Mouse (Mus musculus) ovary, postnatal 14 days (tissue): ENCODE results near the gene Ubald1.

Experiments
- DNase-seq: peaks from one replicate; pipeline ENCODE4 v3.0.0; 2022; ENCODE audit warnings: low spot score

Gene Ubald1

GRCm38 (mm10) chr16:4870490-4870889, 9.6 kb downstream of the Ubald1 start:
- DNase-seq: no peak

GRCm38 (mm10) chr16:4866101-4866695, 13.9 kb downstream of the Ubald1 start:
- no peak for DNase-seq

GRCm38 (mm10) chr16:4863742-4864141, 16.4 kb downstream of the Ubald1 start:
- DNase-seq: no peak

- peak; percentile 68 for DNase-seq
These were observed 17.1 kb downstream of the Ubald1 start for GRCm38 (mm10) chr16:4862863-4863483.

- DNase-seq: no peak
These were observed 18.7 kb downstream of the Ubald1 start for GRCm38 (mm10) chr16:4861392-4861791.

DNA sequence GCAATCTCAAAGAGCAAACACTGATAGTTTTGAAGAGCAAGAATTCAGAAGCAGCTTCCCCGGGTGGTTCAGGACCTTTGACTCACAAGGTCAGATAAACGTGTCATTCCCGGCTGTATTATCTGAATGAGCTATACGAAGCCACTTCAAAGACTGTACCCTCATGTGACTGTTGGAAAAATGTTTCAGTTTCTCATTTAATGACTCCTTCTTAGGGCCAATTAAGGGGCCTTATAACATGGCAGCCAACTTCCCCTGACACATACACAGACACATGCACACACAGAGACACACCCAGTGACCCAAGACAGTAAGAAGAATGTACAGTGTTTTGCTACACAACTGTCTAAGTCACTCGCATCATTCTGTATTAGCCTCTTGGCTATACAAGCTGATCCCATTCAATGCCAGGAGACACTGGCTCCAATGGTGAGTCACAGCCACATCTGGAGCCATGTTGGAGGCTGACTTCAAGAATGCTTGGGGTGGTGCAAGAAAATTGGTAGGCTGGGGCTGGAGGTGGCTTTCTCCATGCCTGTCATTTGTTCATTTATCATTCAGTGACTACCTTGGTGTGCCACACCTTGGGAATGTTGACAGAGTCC, 25.0 kb downstream of the Ubald1 start:
- DNase-seq: no peak

- DNase-seq: no peak
These were observed 29.0 kb downstream of the Ubald1 start for GRCm38 (mm10) chr16:4850938-4851628.

GRCm38 (mm10) chr16:4850361-4850760, 29.8 kb downstream of the Ubald1 start:
- DNase-seq: no peak

GRCm38 (mm10) chr16:4848090-4848489, 32.0 kb downstream of the Ubald1 start:
- no peak for DNase-seq

GRCm38 (mm10) chr16:4847041-4847440, 33.1 kb downstream of the Ubald1 start:
- no peak for DNase-seq

DNA sequence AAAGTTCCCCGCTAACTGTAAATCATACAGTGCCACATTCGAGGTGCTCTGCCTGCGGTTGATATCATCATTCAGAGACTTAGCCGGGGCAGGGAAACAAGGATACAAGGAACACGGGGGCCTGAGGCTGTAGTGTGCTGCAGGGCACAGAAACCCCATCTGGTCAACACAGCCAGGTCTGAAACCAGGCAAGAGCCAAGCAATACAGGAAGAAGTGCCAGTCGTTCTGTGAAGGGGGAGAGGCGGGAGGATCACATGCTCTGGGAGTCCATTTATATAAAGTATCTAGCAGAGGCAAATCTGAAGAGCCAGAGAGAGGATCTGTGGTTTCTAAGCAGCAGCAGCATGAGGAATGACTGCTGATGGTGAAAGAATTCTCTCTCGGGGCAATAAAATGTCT, 39.9 kb downstream of the Ubald1 start:
- DNase-seq: no peak

- DNase-seq: no peak
These were observed 40.6 kb downstream of the Ubald1 start for GRCm38 (mm10) chr16:4839552-4839951.

DNA sequence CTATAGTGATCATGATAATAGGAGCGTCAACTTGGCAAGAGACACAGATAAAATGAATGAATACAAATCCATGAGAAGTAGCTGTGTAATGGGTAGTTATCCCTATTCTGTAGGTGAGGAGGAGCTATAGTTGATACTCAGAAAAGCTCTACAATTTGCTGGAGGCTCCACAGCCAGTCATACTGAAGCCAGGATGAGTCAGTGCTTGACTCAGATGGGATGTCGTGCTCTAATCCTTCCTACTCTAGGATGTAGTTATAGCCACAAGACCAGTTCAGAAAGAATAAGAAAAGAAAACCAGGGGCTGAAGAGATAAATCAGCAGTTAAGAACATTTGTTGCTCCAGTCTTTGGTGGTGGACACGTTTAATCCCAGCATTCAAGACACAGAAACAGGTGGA, 42.5 kb downstream of the Ubald1 start:
- no peak for DNase-seq

DNA sequence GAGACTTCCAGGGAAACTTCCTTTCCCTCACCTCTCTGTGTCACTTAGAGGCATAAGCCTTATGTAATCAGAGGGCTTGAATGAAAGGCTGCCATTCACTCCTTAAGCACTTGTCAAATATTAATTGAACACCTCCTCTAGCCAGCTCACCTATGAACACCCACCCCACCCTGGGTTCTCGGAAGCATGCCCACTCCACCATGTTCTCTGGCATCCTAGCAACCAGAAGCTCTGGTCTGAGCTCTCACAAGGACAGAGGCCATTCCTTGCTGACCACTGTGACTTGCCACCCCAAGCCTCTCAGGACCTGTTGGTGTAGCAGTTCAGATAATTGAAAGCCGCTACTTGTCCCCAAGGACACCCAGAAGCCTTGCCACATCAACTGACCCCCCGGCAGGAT, 44.9 kb downstream of the Ubald1 start, which contains the start of gene 4930562C15Rik:
Gene 4930562C15Rik, plus strand, starts transcription at position 226 of the 400 bp plus-strand sequence.
- DNase-seq: no peak

DNA sequence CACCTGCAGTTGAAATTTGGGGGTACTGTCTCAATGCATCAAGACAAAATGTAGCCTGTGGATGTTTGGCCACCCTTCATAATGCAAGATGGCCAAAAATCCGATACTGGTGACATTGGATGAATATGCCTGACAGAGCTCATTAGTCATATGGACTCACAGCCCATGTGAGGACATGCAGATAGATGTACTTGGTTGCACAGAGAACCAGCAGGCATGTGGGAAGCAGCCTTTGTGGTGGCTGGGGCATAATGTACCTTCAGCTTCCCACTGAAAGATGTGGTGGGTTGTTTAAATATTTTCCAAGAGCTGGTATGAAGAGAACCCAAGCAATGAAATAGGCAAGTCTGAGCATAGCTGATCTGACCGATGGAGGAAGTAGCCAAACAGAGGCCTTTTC, 46.3 kb downstream of the Ubald1 start:
- DNase-seq: no peak

DNA sequence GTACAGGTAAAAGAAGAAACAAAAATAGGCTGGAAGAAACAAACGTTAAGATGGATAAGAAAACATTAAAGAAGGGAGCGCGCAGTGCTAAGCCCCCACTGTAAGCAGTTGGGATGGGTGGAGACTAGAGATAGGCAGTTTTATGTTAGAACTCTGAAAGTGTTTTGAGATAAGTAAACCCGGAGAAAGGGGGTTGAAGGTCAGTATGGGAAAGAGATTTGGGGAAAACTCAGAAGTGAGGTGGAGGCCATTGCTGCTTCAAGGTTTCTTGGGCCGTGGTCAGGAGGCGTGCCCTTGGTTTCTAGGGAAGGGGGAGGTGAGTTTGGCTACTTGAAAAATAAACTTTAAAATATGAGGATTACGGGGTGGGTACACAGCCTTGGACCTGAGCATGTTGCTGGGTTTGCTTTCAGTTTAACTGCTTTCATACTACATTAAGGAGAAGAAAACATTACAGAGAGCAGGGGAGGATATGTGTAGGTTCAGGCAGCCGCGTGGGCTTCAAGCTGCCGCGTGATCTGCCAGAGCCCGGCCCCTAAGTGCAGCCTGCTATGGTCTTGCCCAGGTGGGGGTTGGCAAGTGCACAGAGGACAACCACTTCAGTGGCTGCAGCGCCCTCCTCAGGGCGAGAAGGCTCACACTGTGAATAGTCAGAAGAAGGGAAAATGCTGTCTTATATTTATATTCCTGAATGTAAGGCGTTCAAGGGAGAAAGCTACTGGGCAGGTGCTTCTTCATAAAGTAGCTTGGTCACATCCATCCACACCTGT, 48.3 kb downstream of the Ubald1 start:
- peak; percentile 27 for DNase-seq

DNA sequence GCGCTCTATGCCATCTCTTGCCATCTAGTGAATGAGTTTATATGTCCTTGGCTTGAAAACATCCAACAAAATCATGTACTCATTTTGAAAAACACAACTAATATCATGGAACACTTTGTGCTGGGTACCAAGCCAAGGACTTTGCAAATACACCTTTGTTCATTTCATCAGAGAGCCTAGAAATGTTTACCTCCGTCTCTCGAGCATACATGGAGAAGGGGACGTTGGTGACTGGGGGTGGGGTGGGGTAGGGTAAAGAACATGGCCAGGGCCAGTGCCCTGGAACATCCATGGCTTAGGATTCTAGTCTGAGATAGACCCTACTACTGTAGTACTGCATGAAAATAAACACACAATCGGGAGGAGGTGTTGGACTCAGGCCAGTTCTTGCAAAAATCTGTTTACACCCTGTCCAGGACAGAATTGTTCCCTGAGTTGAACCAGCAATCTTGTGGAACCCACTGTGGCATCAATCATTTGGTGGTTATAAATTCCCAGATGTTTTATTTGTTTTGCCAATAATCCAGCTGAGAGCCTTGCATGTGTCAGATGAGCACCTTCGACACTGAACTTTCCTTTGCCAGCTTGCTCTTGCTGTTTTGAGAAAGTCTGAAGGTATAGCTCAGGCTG, 50.7 kb downstream of the Ubald1 start:
- no peak for DNase-seq

- DNase-seq: no peak
These were observed 52.5 kb downstream of the Ubald1 start for GRCm38 (mm10) chr16:4827639-4828038.
